ENCODE assay signal across 20 mouse cellular contexts in the genomic region with DNA sequence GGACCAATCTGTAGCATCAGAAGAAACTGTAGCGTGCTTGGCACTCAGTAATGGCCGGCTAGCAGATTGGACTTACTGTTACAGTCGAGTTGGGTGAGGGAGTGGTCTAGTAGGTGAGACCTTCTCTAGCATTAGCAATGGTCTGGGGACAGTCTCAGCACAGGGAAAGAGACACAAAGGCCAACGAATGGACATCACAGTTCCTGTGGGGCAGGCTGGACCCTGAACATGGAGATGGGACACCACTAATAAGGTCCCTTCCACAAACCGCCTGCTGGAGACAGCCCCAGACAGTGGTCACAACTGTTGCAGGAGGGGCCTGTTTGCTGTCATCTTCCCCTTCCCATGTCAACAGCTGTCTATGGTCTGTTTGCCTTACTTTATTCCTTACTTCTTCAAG. TPM values are rescaled to one million over a fixed set of nuclear protein-coding genes. Genes with fewer than 3 reads are reported as not detected.
A peak's percentile ranks its signal among the peaks of the same experiment; 100 is the strongest.
DNase-seq lines count a peak whose midpoint lies in the region; ATAC-seq lines count a peak whose summit lies in the region.
"Had no signal": no experiment of that assay in that cellular context is flagged by ENCODE, and none has a peak within 500 bp of the region (broad histone marks: within the 10 kb centered on the region; RNA-seq: fewer than 3 reads in every experiment).

No protein-coding gene starts in this region.

- no peak overlapping the region for H3K27ac ChIP-seq in kidney, embryonic 15.5 days
- H3K27ac ChIP-seq in liver, embryonic 13.5 days = peak overlapping the region; percentile 87; the same call in 1 of the 2 replicates
- no peak overlapping the region for H3K27ac ChIP-seq in liver, embryonic 12.5 days
- no peak overlapping the region for H3K27ac ChIP-seq in embryonic facial prominence, embryonic 10.5 days (replicated peaks)
- H3K27ac ChIP-seq: embryonic facial prominence, embryonic 12.5 days; hindbrain, embryonic 12.5 days; hindbrain, embryonic 15.5 days had no signal

- 94% methylated on average over 5 of the region's 5 CpGs for WGBS in kidney, embryonic 15.5 days
- WGBS in liver, embryonic 13.5 days (ENCODE audit: insufficient replicate concordance) = 84% methylated on average over 5 of the region's 5 CpGs
- WGBS in liver, embryonic 12.5 days (ENCODE audit: insufficient replicate concordance) = 76% methylated on average over 5 of the region's 5 CpGs
- WGBS in embryonic facial prominence, embryonic 10.5 days = 89% methylated on average over 5 of the region's 5 CpGs

- H3K4me1 ChIP-seq in kidney, embryonic 15.5 days = peaks cover 32% of the 10 kb centered on the region
- H3K4me1 ChIP-seq in liver, embryonic 13.5 days (replicated peaks) = peaks cover 56% of the 10 kb centered on the region
- H3K4me1 ChIP-seq in liver, embryonic 12.5 days = peaks cover 46% of the 10 kb centered on the region
- H3K4me1 ChIP-seq in embryonic facial prominence, embryonic 10.5 days = peaks cover 24% of the 10 kb centered on the region

- no peaks in the 10 kb centered on the region for H3K9me3 ChIP-seq in kidney, embryonic 15.5 days (replicated peaks)
- H3K9me3 ChIP-seq in liver, embryonic 13.5 days (replicated peaks) = no peaks in the 10 kb centered on the region
- no peaks in the 10 kb centered on the region for H3K9me3 ChIP-seq in liver, embryonic 12.5 days (replicated peaks)
- H3K9me3 ChIP-seq in embryonic facial prominence, embryonic 10.5 days = no peaks in the 10 kb centered on the region
- H3K9me3 ChIP-seq: embryonic facial prominence, embryonic 12.5 days; embryonic facial prominence, embryonic 15.5 days; hindbrain, embryonic 12.5 days; hindbrain, embryonic 15.5 days had no signal

- no peak overlapping the region for H3K9ac ChIP-seq in kidney, embryonic 15.5 days
- H3K9ac ChIP-seq in liver, embryonic 13.5 days = 0 out of 2 replicates have a peak overlapping the region, but pooled peaks have one; percentile 38
- no peak overlapping the region for H3K9ac ChIP-seq in liver, embryonic 12.5 days
- H3K9ac ChIP-seq: embryonic facial prominence, embryonic 12.5 days; embryonic facial prominence, embryonic 15.5 days; forebrain, postnatal 0 days; hindbrain, embryonic 12.5 days; hindbrain, embryonic 15.5 days had no signal

- peak; percentile 42 for DNase-seq in cerebellum, adult 11-12 months
- peak; percentile 22 for DNase-seq in kidney, adult 11 months
- no peak for DNase-seq in liver, embryonic 13.5 days
- no peak for DNase-seq in embryonic facial prominence, embryonic 10.5 days (ENCODE audit: low spot score)
- no peak for DNase-seq in lung, postnatal 10 days
- DNase-seq: adrenal gland, postnatal 25 days; cerebellum, adult 9-10 months; cerebellum, postnatal 36 days; forebrain, postnatal 0 days; gastrocnemius, adult 2 months; gastrocnemius, postnatal 14 days had no signal

- peaks cover 57% of the 10 kb centered on the region for H3K36me3 ChIP-seq in kidney, embryonic 15.5 days
- H3K36me3 ChIP-seq in liver, embryonic 13.5 days = peaks cover 55% of the 10 kb centered on the region
- peaks cover 63% of the 10 kb centered on the region for H3K36me3 ChIP-seq in liver, embryonic 12.5 days
- H3K36me3 ChIP-seq in embryonic facial prominence, embryonic 10.5 days (replicated peaks) = peaks cover 59% of the 10 kb centered on the region

- no peaks in the 10 kb centered on the region for H3K27me3 ChIP-seq in kidney, embryonic 15.5 days
- H3K27me3 ChIP-seq in liver, embryonic 13.5 days = no peaks in the 10 kb centered on the region
- H3K27me3 ChIP-seq in liver, embryonic 12.5 days (replicated peaks) = no peaks in the 10 kb centered on the region
- 0 out of 2 replicates have a peak, but pooled peaks cover 6% of the 10 kb centered on the region for H3K27me3 ChIP-seq in embryonic facial prominence, embryonic 10.5 days (replicated peaks; ENCODE audit: low read depth, poor library complexity, severe bottlenecking)
- H3K27me3 ChIP-seq: embryonic facial prominence, embryonic 12.5 days; embryonic facial prominence, embryonic 15.5 days; hindbrain, embryonic 12.5 days; hindbrain, embryonic 15.5 days had no signal

- H3K4me3 ChIP-seq in kidney, embryonic 15.5 days (replicated peaks) = no peak overlapping the region
- H3K4me3 ChIP-seq in liver, embryonic 13.5 days (replicated peaks) = no peak overlapping the region
- H3K4me3 ChIP-seq in liver, embryonic 12.5 days = no peak overlapping the region
- H3K4me3 ChIP-seq in embryonic facial prominence, embryonic 10.5 days = 0 out of 2 replicates have a peak overlapping the region, but pooled peaks have one; percentile 11
- H3K4me3 ChIP-seq: embryonic facial prominence, embryonic 12.5 days; embryonic facial prominence, embryonic 15.5 days; gastrocnemius, adult 2 months; hindbrain, embryonic 12.5 days; hindbrain, embryonic 15.5 days had no signal

- no peak overlapping the region for H3K4me2 ChIP-seq in kidney, embryonic 15.5 days
- 0 out of 2 replicates have a peak overlapping the region, but pooled peaks have one; percentile 99 for H3K4me2 ChIP-seq in liver, embryonic 13.5 days
- no peak overlapping the region for H3K4me2 ChIP-seq in liver, embryonic 12.5 days
- H3K4me2 ChIP-seq: embryonic facial prominence, embryonic 12.5 days; embryonic facial prominence, embryonic 15.5 days; hindbrain, embryonic 12.5 days had no signal

- ATAC-seq in cerebellum, adult (ENCODE audit: insufficient number of reproducible peaks, low FRiP score, low TSS enrichment) = no peak
- no peak for ATAC-seq in kidney, embryonic 15.5 days (replicated peaks; ENCODE audit: low FRiP score)
- ATAC-seq in liver, embryonic 13.5 days (ENCODE audit: low read depth) = no peak
- no peak for ATAC-seq in liver, embryonic 12.5 days
- ATAC-seq: activated CD4-positive, CD25-positive, alpha-beta regulatory T cell, adult 4 months; forebrain, embryonic 14.5 days; forebrain, postnatal 0 days had no signal

RNA-seq across cellular contexts. Expression of a gene that starts 1.8 kb away (rescaled TPM):
- polyA plus RNA-seq in kidney, embryonic 15.5 days (2015; fragmentation: Nextera tagmentation; extraction: Ambion mirVana) = 35.2 and 36.7 TPM in 2 replicates
- 35.6 and 35.7 TPM in 2 replicates for polyA plus RNA-seq in liver, embryonic 13.5 days (2015; fragmentation: Nextera tagmentation; extraction: Ambion mirVana)
- polyA plus RNA-seq in liver, embryonic 12.5 days (2016; fragmentation: Nextera tagmentation; extraction: Ambion mirVana) = 36.0 and 41.2 TPM in 2 replicates
- polyA plus RNA-seq in embryonic facial prominence, embryonic 10.5 days (2016; fragmentation: Nextera tagmentation; extraction: Ambion mirVana) = 39.7 and 40.2 TPM in 2 replicates

RNA-seq across cellular contexts. Expression of a gene that starts 10.7 kb away (rescaled TPM):
- 120 and 131 TPM in 2 replicates for polyA plus RNA-seq in kidney, embryonic 15.5 days (2015; fragmentation: Nextera tagmentation; extraction: Ambion mirVana)
- polyA plus RNA-seq in liver, embryonic 13.5 days (2015; fragmentation: Nextera tagmentation; extraction: Ambion mirVana) = 48.9 and 49.7 TPM in 2 replicates
- polyA plus RNA-seq in liver, embryonic 12.5 days (2016; fragmentation: Nextera tagmentation; extraction: Ambion mirVana) = 59.5 and 61.7 TPM in 2 replicates
- polyA plus RNA-seq in embryonic facial prominence, embryonic 10.5 days (2016; fragmentation: Nextera tagmentation; extraction: Ambion mirVana) = 207 and 217 TPM in 2 replicates

RNA-seq across cellular contexts. Expression of a gene that starts 15.5 kb away (rescaled TPM):
- polyA plus RNA-seq in kidney, embryonic 15.5 days (2015; fragmentation: Nextera tagmentation; extraction: Ambion mirVana) = 77.2 and 80.2 TPM in 2 replicates
- 71.9 and 73.5 TPM in 2 replicates for polyA plus RNA-seq in liver, embryonic 13.5 days (2015; fragmentation: Nextera tagmentation; extraction: Ambion mirVana)
- polyA plus RNA-seq in liver, embryonic 12.5 days (2016; fragmentation: Nextera tagmentation; extraction: Ambion mirVana) = 67.4 and 71.1 TPM in 2 replicates
- 64.3 and 68.6 TPM in 2 replicates for polyA plus RNA-seq in embryonic facial prominence, embryonic 10.5 days (2016; fragmentation: Nextera tagmentation; extraction: Ambion mirVana)

RNA-seq across cellular contexts. Expression of a gene that starts 25.4 kb away (rescaled TPM):
- polyA plus RNA-seq in kidney, embryonic 15.5 days (2015; fragmentation: Nextera tagmentation; extraction: Ambion mirVana) = 52.6 and 52.7 TPM in 2 replicates
- polyA plus RNA-seq in liver, embryonic 13.5 days (2015; fragmentation: Nextera tagmentation; extraction: Ambion mirVana) = 99.8 and 111 TPM in 2 replicates
- 115 and 121 TPM in 2 replicates for polyA plus RNA-seq in liver, embryonic 12.5 days (2016; fragmentation: Nextera tagmentation; extraction: Ambion mirVana)
- 66.2 and 72.8 TPM in 2 replicates for polyA plus RNA-seq in embryonic facial prominence, embryonic 10.5 days (2016; fragmentation: Nextera tagmentation; extraction: Ambion mirVana)

RNA-seq across cellular contexts. Expression of a gene that starts 41.2 kb away (rescaled TPM):
- polyA plus RNA-seq in kidney, embryonic 15.5 days (2015; fragmentation: Nextera tagmentation; extraction: Ambion mirVana) = 70.1 and 71.8 TPM in 2 replicates
- 18.1 and 21.4 TPM in 2 replicates for polyA plus RNA-seq in liver, embryonic 13.5 days (2015; fragmentation: Nextera tagmentation; extraction: Ambion mirVana)
- 22.2 and 23.8 TPM in 2 replicates for polyA plus RNA-seq in liver, embryonic 12.5 days (2016; fragmentation: Nextera tagmentation; extraction: Ambion mirVana)
- polyA plus RNA-seq in embryonic facial prominence, embryonic 10.5 days (2016; fragmentation: Nextera tagmentation; extraction: Ambion mirVana) = 45.4 and 46.8 TPM in 2 replicates

Comparison
In these comparisons a context has a peak if more than half of its experiments do, and no peak if none do; other contexts are left out.
1. DNase-seq: peak in cerebellum, adult 11-12 months (single experiment) and kidney, adult 11 months (single experiment); none in liver, embryonic 13.5 days (single experiment), embryonic facial prominence, embryonic 10.5 days (single experiment) and lung, postnatal 10 days (single experiment).